Mouse (Mus musculus): ENCODE results near the gene Stxbp6. TPM values are rescaled to one million over a fixed set of nuclear protein-coding genes. Genes with fewer than 3 reads are reported as not detected.
A peak's percentile ranks its signal among the peaks of the same experiment; 100 is the strongest.

Stxbp6 gene
- polyA plus RNA-seq, 1 experiment from 2014 or later, result 9.9 TPM

GRCm38 (mm10) chr12:45019059-45019822, 55.3 kb downstream of the Stxbp6 start:
- Histone ChIP-seq H3K4me2 (no peak overlapping the region), H3K9me3 (replicated peaks; ENCODE audit: control insufficient read depth, low read length) (no peaks in the 10 kb centered on the region)

GRCm38 (mm10) chr12:45013246-45013756, 61.2 kb downstream of the Stxbp6 start:
- H3K9ac ChIP-seq (ENCODE audit: low read depth, low read length), result no peak overlapping the region
- H3K27me3 ChIP-seq (ENCODE audit: control insufficient read depth, insufficient read depth, low read length), result no peaks in the 10 kb centered on the region
- ATAC-seq (replicated peaks; ENCODE audit: insufficient number of reproducible peaks, low FRiP score, low TSS enrichment), result no peak
- H3K4me3 ChIP-seq (ENCODE audit: low read depth, low read length), result no peak overlapping the region
- H3K9me3 ChIP-seq (replicated peaks; ENCODE audit: control insufficient read depth, low read length), result no peaks in the 10 kb centered on the region
- H3K27ac ChIP-seq (ENCODE audit: low read depth, low read length), result peak overlapping the region; percentile 41; the same call in 1 of the 2 replicates
- no peaks in the 10 kb centered on the region for H3K36me3 ChIP-seq (ENCODE audit: control insufficient read depth, insufficient read depth, low read length)
- 53% methylated on average over 5 of the region's 5 CpGs for WGBS (ENCODE audit: insufficient replicate concordance)
- no peak overlapping the region for H3K4me2 ChIP-seq
- H3K4me1 ChIP-seq (ENCODE audit: control insufficient read depth, insufficient read depth, low read length), result no peaks in the 10 kb centered on the region

More at GRCm38 (mm10) chr12:45019059-45019822, 55.3 kb downstream of the Stxbp6 start:
- no peak overlapping the region for H3K9ac ChIP-seq (ENCODE audit: low read depth, low read length)
- no peaks in the 10 kb centered on the region for H3K36me3 ChIP-seq (ENCODE audit: control insufficient read depth, insufficient read depth, low read length)
- WGBS (ENCODE audit: insufficient replicate concordance), result 83% methylated on average over 12 of the region's 12 CpGs
- H3K27ac ChIP-seq (ENCODE audit: low read depth, low read length), result no peak overlapping the region
- ATAC-seq (replicated peaks; ENCODE audit: insufficient number of reproducible peaks, low FRiP score, low TSS enrichment), result no peak
- no peaks in the 10 kb centered on the region for H3K27me3 ChIP-seq (ENCODE audit: control insufficient read depth, insufficient read depth, low read length)
- H3K4me1 ChIP-seq (ENCODE audit: control insufficient read depth, insufficient read depth, low read length), result no peaks in the 10 kb centered on the region
- H3K4me3 ChIP-seq (ENCODE audit: low read depth, low read length), result no peak overlapping the region

GRCm38 (mm10) chr12:45011436-45012089, 62.9 kb downstream of the Stxbp6 start:
- Histone ChIP-seq H3K4me2 (no peak overlapping the region), H3K27ac (ENCODE audit: low read depth, low read length) (no peak overlapping the region)

GRCm38 (mm10) chr12:45011006-45011405, 63.5 kb downstream of the Stxbp6 start:
- Histone ChIP-seq H3K36me3 (ENCODE audit: control insufficient read depth, insufficient read depth, low read length) (no peaks in the 10 kb centered on the region), H3K27ac (ENCODE audit: low read depth, low read length) (no peak overlapping the region), H3K4me3 (ENCODE audit: low read depth, low read length) (no peak overlapping the region), H3K4me2 (no peak overlapping the region), H3K9me3 (replicated peaks; ENCODE audit: control insufficient read depth, low read length) (no peaks in the 10 kb centered on the region), H3K27me3 (ENCODE audit: control insufficient read depth, insufficient read depth, low read length) (no peaks in the 10 kb centered on the region), H3K4me1 (ENCODE audit: control insufficient read depth, insufficient read depth, low read length) (peaks cover 4% of the 10 kb centered on the region; the same call in 1 of the 2 replicates), H3K9ac (ENCODE audit: low read depth, low read length) (no peak overlapping the region)
- no peak for ATAC-seq (replicated peaks; ENCODE audit: insufficient number of reproducible peaks, low FRiP score, low TSS enrichment)

More at GRCm38 (mm10) chr12:45011436-45012089, 62.9 kb downstream of the Stxbp6 start:
- Histone ChIP-seq H3K4me3 (ENCODE audit: low read depth, low read length) (no peak overlapping the region), H3K27me3 (ENCODE audit: control insufficient read depth, insufficient read depth, low read length) (no peaks in the 10 kb centered on the region), H3K36me3 (ENCODE audit: control insufficient read depth, insufficient read depth, low read length) (no peaks in the 10 kb centered on the region), H3K9me3 (replicated peaks; ENCODE audit: control insufficient read depth, low read length) (no peaks in the 10 kb centered on the region), H3K9ac (ENCODE audit: low read depth, low read length) (no peak overlapping the region), H3K4me1 (ENCODE audit: control insufficient read depth, insufficient read depth, low read length) (peaks cover 3% of the 10 kb centered on the region; the same call in 1 of the 2 replicates)
- no peak for ATAC-seq (replicated peaks; ENCODE audit: insufficient number of reproducible peaks, low FRiP score, low TSS enrichment)
- WGBS (ENCODE audit: insufficient replicate concordance), result 70% methylated on average over 11 of the region's 11 CpGs

GRCm38 (mm10) chr12:45009984-45010611, 64.4 kb downstream of the Stxbp6 start:
- H3K27ac ChIP-seq (ENCODE audit: low read depth, low read length), result no peak overlapping the region
- H3K4me1 ChIP-seq (ENCODE audit: control insufficient read depth, insufficient read depth, low read length), result peaks cover 4% of the 10 kb centered on the region; the same call in 1 of the 2 replicates
- no peak overlapping the region for H3K4me2 ChIP-seq
- H3K4me3 ChIP-seq (ENCODE audit: low read depth, low read length), result no peak overlapping the region
- no peak overlapping the region for H3K9ac ChIP-seq (ENCODE audit: low read depth, low read length)
- no peaks in the 10 kb centered on the region for H3K27me3 ChIP-seq (ENCODE audit: control insufficient read depth, insufficient read depth, low read length)
- no peaks in the 10 kb centered on the region for H3K36me3 ChIP-seq (ENCODE audit: control insufficient read depth, insufficient read depth, low read length)
- ATAC-seq (replicated peaks; ENCODE audit: insufficient number of reproducible peaks, low FRiP score, low TSS enrichment), result no peak
- WGBS (ENCODE audit: insufficient replicate concordance), result 82% methylated on average over 2 of the region's 2 CpGs
- no peaks in the 10 kb centered on the region for H3K9me3 ChIP-seq (replicated peaks; ENCODE audit: control insufficient read depth, low read length)

GRCm38 (mm10) chr12:45006569-45006968, 67.9 kb downstream of the Stxbp6 start:
- H3K4me2 ChIP-seq, result no peak overlapping the region
- H3K27me3 ChIP-seq (ENCODE audit: control insufficient read depth, insufficient read depth, low read length), result no peaks in the 10 kb centered on the region
- no peak overlapping the region for H3K9ac ChIP-seq (ENCODE audit: low read depth, low read length)
- H3K36me3 ChIP-seq (ENCODE audit: control insufficient read depth, insufficient read depth, low read length), result no peaks in the 10 kb centered on the region
- peaks cover 4% of the 10 kb centered on the region; the same call in 1 of the 2 replicates for H3K4me1 ChIP-seq (ENCODE audit: control insufficient read depth, insufficient read depth, low read length)
- no peak overlapping the region for H3K4me3 ChIP-seq (ENCODE audit: low read depth, low read length)
- WGBS (ENCODE audit: insufficient replicate concordance), result 75% methylated on average over 2 of the region's 2 CpGs
- no peak overlapping the region for H3K27ac ChIP-seq (ENCODE audit: low read depth, low read length)
- H3K9me3 ChIP-seq (replicated peaks; ENCODE audit: control insufficient read depth, low read length), result no peaks in the 10 kb centered on the region
- no peak for ATAC-seq (replicated peaks; ENCODE audit: insufficient number of reproducible peaks, low FRiP score, low TSS enrichment)

- Histone ChIP-seq H3K4me3 (ENCODE audit: low read depth, low read length) (no peak overlapping the region), H3K9me3 (replicated peaks; ENCODE audit: control insufficient read depth, low read length) (no peaks in the 10 kb centered on the region), H3K9ac (ENCODE audit: low read depth, low read length) (no peak overlapping the region), H3K36me3 (ENCODE audit: control insufficient read depth, insufficient read depth, low read length) (no peaks in the 10 kb centered on the region), H3K27me3 (ENCODE audit: control insufficient read depth, insufficient read depth, low read length) (no peaks in the 10 kb centered on the region), H3K4me1 (ENCODE audit: control insufficient read depth, insufficient read depth, low read length) (peaks cover 4% of the 10 kb centered on the region; the same call in 1 of the 2 replicates), H3K27ac (ENCODE audit: low read depth, low read length) (no peak overlapping the region), H3K4me2 (no peak overlapping the region)
- WGBS (ENCODE audit: insufficient replicate concordance), result 82% methylated on average over 4 of the region's 4 CpGs
- ATAC-seq (replicated peaks; ENCODE audit: insufficient number of reproducible peaks, low FRiP score, low TSS enrichment), result no peak
These were observed 68.5 kb downstream of the Stxbp6 start for GRCm38 (mm10) chr12:45006049-45006448.

GRCm38 (mm10) chr12:45001996-45002395, 72.5 kb downstream of the Stxbp6 start:
- Histone ChIP-seq H3K4me3 (ENCODE audit: low read depth, low read length) (no peak overlapping the region), H3K27me3 (ENCODE audit: control insufficient read depth, insufficient read depth, low read length) (no peaks in the 10 kb centered on the region), H3K27ac (ENCODE audit: low read depth, low read length) (no peak overlapping the region), H3K9ac (ENCODE audit: low read depth, low read length) (no peak overlapping the region), H3K9me3 (replicated peaks; ENCODE audit: control insufficient read depth, low read length) (no peaks in the 10 kb centered on the region), H3K4me1 (ENCODE audit: control insufficient read depth, insufficient read depth, low read length) (peaks cover 4% of the 10 kb centered on the region; the same call in 1 of the 2 replicates), H3K36me3 (ENCODE audit: control insufficient read depth, insufficient read depth, low read length) (no peaks in the 10 kb centered on the region), H3K4me2 (no peak overlapping the region)
- ATAC-seq (replicated peaks; ENCODE audit: insufficient number of reproducible peaks, low FRiP score, low TSS enrichment), result no peak
- 82% methylated on average over 1 of the region's 1 CpGs for WGBS (ENCODE audit: insufficient replicate concordance)

Data from heart, embryonic 11.5 days (tissue).